Mouse (Mus musculus): ENCODE measurements around the gene Usp17ld. TPM values are rescaled to one million over a fixed set of nuclear protein-coding genes. Genes with fewer than 3 reads are reported as not detected.
"Not testable (repeated sequence)": the region's sequence is repeated elsewhere in the genome, so short reads cannot be mapped to it uniquely, and the experiment has no call there.

Usp17ld gene
- not detected in 2 replicates for total RNA-seq (2017)

- ATAC-seq (ENCODE audit: extremely low read depth, insufficient number of reproducible peaks, low FRiP score, poor library complexity, severe bottlenecking): not testable (repeated sequence)
These were observed at the start of gene Usp17ld for GRCm38 (mm10) chr7:103252405-103252804. TSS of gene Usp17ld (minus strand) at chr7:103252505.

GRCm38 (mm10) chr7:103216696-103217095, 35.6 kb downstream of the Usp17ld start, which contains the start of gene Olfr594:
TSS of gene Olfr594 (plus strand) at chr7:103216996.
- no peak for ATAC-seq (ENCODE audit: extremely low read depth, insufficient number of reproducible peaks, low FRiP score, poor library complexity, severe bottlenecking)

- ATAC-seq (ENCODE audit: extremely low read depth, insufficient number of reproducible peaks, low FRiP score, poor library complexity, severe bottlenecking): not testable (repeated sequence)
These were observed 40.3 kb downstream of the Usp17ld start for GRCm38 (mm10) chr7:103212050-103212449.

GRCm38 (mm10) chr7:103211562-103211961, 40.7 kb downstream of the Usp17ld start, which contains the start of gene Olfr593:
TSS of gene Olfr593 (plus strand) at chr7:103211862.
- ATAC-seq (ENCODE audit: extremely low read depth, insufficient number of reproducible peaks, low FRiP score, poor library complexity, severe bottlenecking): no peak

Other genes with a start within 250 kb of the Usp17ld start
- gene Olfr582, start 214.5 kb downstream of the Usp17ld start, total RNA-seq (2017): not detected in 2 replicates
- gene Olfr583, start 201.2 kb downstream of the Usp17ld start, total RNA-seq (2017): not detected in 2 replicates
- not detected in 2 replicates for gene Olfr584, start 170.6 kb downstream of the Usp17ld start, total RNA-seq (2017)
- not detected in 2 replicates for gene Olfr585, start 154.8 kb downstream of the Usp17ld start, total RNA-seq (2017)
- not detected in 2 replicates for gene Olfr586, start 126.9 kb downstream of the Usp17ld start, total RNA-seq (2017)
- not detected in 2 replicates for gene Olfr588-ps1, start 111.6 kb downstream of the Usp17ld start, total RNA-seq (2017)
- not detected in 2 replicates for gene Olfr589, start 96.1 kb downstream of the Usp17ld start, total RNA-seq (2017)
- gene Olfr591, start 74.2 kb downstream of the Usp17ld start, total RNA-seq (2017): not detected in 2 replicates
- gene Olfr592, start 67.7 kb downstream of the Usp17ld start, total RNA-seq (2017): not detected in 2 replicates
- not detected in 2 replicates for gene Olfr593, start 40.6 kb downstream of the Usp17ld start, total RNA-seq (2017)
- not detected in 2 replicates for gene Olfr594, start 35.5 kb downstream of the Usp17ld start, total RNA-seq (2017)
- gene Olfr596, start 53.1 kb upstream of the Usp17ld start, total RNA-seq (2017): not detected in 2 replicates
- not detected in 2 replicates for gene Olfr597, start 63.8 kb upstream of the Usp17ld start, total RNA-seq (2017)
- gene Olfr598, start 71.1 kb upstream of the Usp17ld start, total RNA-seq (2017): not detected in 2 replicates
- not detected in 2 replicates for gene Olfr599, start 83.4 kb upstream of the Usp17ld start, total RNA-seq (2017)
- 0.23 TPM in 1 of 2 replicates, not detected in the other for gene Olfr600, start 97.2 kb upstream of the Usp17ld start, total RNA-seq (2017)
- not detected in 2 replicates for gene Olfr601, start 110.2 kb upstream of the Usp17ld start, total RNA-seq (2017)
- not detected in 2 replicates for gene Olfr603, start 133.7 kb upstream of the Usp17ld start, total RNA-seq (2017)
- not detected in 2 replicates for gene Usp17lc, start 162.6 kb upstream of the Usp17ld start, total RNA-seq (2017)
- not detected in 2 replicates for gene Olfr605, start 192.9 kb upstream of the Usp17ld start, total RNA-seq (2017)
- not detected in 2 replicates for gene Olfr606, start 196.5 kb upstream of the Usp17ld start, total RNA-seq (2017)
- gene Olfr607, start 211.6 kb upstream of the Usp17ld start, total RNA-seq (2017): not detected in 2 replicates
- not detected in 2 replicates for gene Olfr608, start 217.4 kb upstream of the Usp17ld start, total RNA-seq (2017)
- 0.12 TPM in 1 of 2 replicates, not detected in the other for gene Olfr609, start 245.6 kb upstream of the Usp17ld start, total RNA-seq (2017)